Mouse (Mus musculus): Measurements from ENCODE around the gene Ccdc57. TPM values are rescaled to one million over a fixed set of nuclear protein-coding genes. Genes with fewer than 3 reads are reported as not detected.

Gene Ccdc57
- polyA plus RNA-seq, 1 experiment from 2014 or later = 7.0 TPM

GRCm38 (mm10) chr11:120902487-120903142 lies 30.1 kb downstream of the Ccdc57 start:
- Histone ChIP-seq H3K27ac (replicated peaks; ENCODE audit: low read depth, low read length) (no peak overlapping the region), H3K4me2 (ENCODE audit: low read length) (no peak overlapping the region)

GRCm38 (mm10) chr11:120901729-120902486 lies 30.8 kb downstream of the Ccdc57 start:
- Histone ChIP-seq H3K9me3 (ENCODE audit: control insufficient read depth, low read length) (no peaks in the 10 kb centered on the region), H3K27me3 (ENCODE audit: control insufficient read depth, insufficient read depth, low read length) (no peaks in the 10 kb centered on the region), H3K4me2 (ENCODE audit: low read length) (no peak overlapping the region), H3K4me3 (replicated peaks; ENCODE audit: low read depth, low read length) (no peak overlapping the region), H3K27ac (replicated peaks; ENCODE audit: low read depth, low read length) (no peak overlapping the region), H3K36me3 (ENCODE audit: control insufficient read depth, insufficient read depth, low read length) (peaks cover 25% of the 10 kb centered on the region), H3K4me1 (ENCODE audit: control insufficient read depth, insufficient read depth, low read length) (no peaks in the 10 kb centered on the region), H3K9ac (replicated peaks; ENCODE audit: low read length) (no peak overlapping the region)
- no peak for ATAC-seq (ENCODE audit: low FRiP score, low TSS enrichment)
- WGBS = 68% methylated on average over 21 of the region's 21 CpGs
- no peak for DNase-seq

More at GRCm38 (mm10) chr11:120902487-120903142, 30.1 kb downstream of the Ccdc57 start:
- no peak overlapping the region for H3K9ac ChIP-seq (replicated peaks; ENCODE audit: low read length)
- H3K27me3 ChIP-seq (ENCODE audit: control insufficient read depth, insufficient read depth, low read length) = no peaks in the 10 kb centered on the region
- no peaks in the 10 kb centered on the region for H3K9me3 ChIP-seq (ENCODE audit: control insufficient read depth, low read length)
- ATAC-seq (ENCODE audit: low FRiP score, low TSS enrichment) (no peak), DNase-seq (no peak)
- 51% methylated on average over 10 of the region's 10 CpGs for WGBS
- no peak overlapping the region for H3K4me3 ChIP-seq (replicated peaks; ENCODE audit: low read depth, low read length)
- peaks cover 22% of the 10 kb centered on the region for H3K36me3 ChIP-seq (ENCODE audit: control insufficient read depth, insufficient read depth, low read length)
- no peaks in the 10 kb centered on the region for H3K4me1 ChIP-seq (ENCODE audit: control insufficient read depth, insufficient read depth, low read length)

GRCm38 (mm10) chr11:120900276-120901244 lies 32.1 kb downstream of the Ccdc57 start:
- no peak overlapping the region for H3K27ac ChIP-seq (replicated peaks; ENCODE audit: low read depth, low read length)
- ATAC-seq (ENCODE audit: low FRiP score, low TSS enrichment) = no peak

GRCm38 (mm10) chr11:120898114-120898548 lies 34.5 kb downstream of the Ccdc57 start:
- Histone ChIP-seq H3K9ac (replicated peaks; ENCODE audit: low read length) (no peak overlapping the region), H3K27me3 (ENCODE audit: control insufficient read depth, insufficient read depth, low read length) (no peaks in the 10 kb centered on the region), H3K27ac (replicated peaks; ENCODE audit: low read depth, low read length) (no peak overlapping the region), H3K4me2 (ENCODE audit: low read length) (no peak overlapping the region), H3K4me1 (ENCODE audit: control insufficient read depth, insufficient read depth, low read length) (no peaks in the 10 kb centered on the region), H3K4me3 (replicated peaks; ENCODE audit: low read depth, low read length) (no peak overlapping the region), H3K9me3 (ENCODE audit: control insufficient read depth, low read length) (no peaks in the 10 kb centered on the region), H3K36me3 (ENCODE audit: control insufficient read depth, insufficient read depth, low read length) (peaks cover 52% of the 10 kb centered on the region)
- DNase-seq (no peak), ATAC-seq (ENCODE audit: low FRiP score, low TSS enrichment) (no peak)
- WGBS = 92% methylated on average over 6 of the region's 6 CpGs

More at GRCm38 (mm10) chr11:120900276-120901244, 32.1 kb downstream of the Ccdc57 start:
- no peak overlapping the region for H3K9ac ChIP-seq (replicated peaks; ENCODE audit: low read length)
- 92% methylated on average over 8 of the region's 8 CpGs for WGBS
- no peaks in the 10 kb centered on the region for H3K9me3 ChIP-seq (ENCODE audit: control insufficient read depth, low read length)
- H3K4me2 ChIP-seq (ENCODE audit: low read length) = no peak overlapping the region
- H3K27me3 ChIP-seq (ENCODE audit: control insufficient read depth, insufficient read depth, low read length) = no peaks in the 10 kb centered on the region
- H3K4me3 ChIP-seq (replicated peaks; ENCODE audit: low read depth, low read length) = no peak overlapping the region
- peaks cover 32% of the 10 kb centered on the region for H3K36me3 ChIP-seq (ENCODE audit: control insufficient read depth, insufficient read depth, low read length)
- DNase-seq = no peak
- H3K4me1 ChIP-seq (ENCODE audit: control insufficient read depth, insufficient read depth, low read length) = no peaks in the 10 kb centered on the region

GRCm38 (mm10) chr11:120895441-120895840 lies 37.2 kb downstream of the Ccdc57 start:
- WGBS = 91% methylated on average over 6 of the region's 6 CpGs
- Histone ChIP-seq H3K36me3 (ENCODE audit: control insufficient read depth, insufficient read depth, low read length) (peaks cover 38% of the 10 kb centered on the region), H3K9me3 (ENCODE audit: control insufficient read depth, low read length) (no peaks in the 10 kb centered on the region), H3K27me3 (ENCODE audit: control insufficient read depth, insufficient read depth, low read length) (no peaks in the 10 kb centered on the region), H3K9ac (replicated peaks; ENCODE audit: low read length) (no peak overlapping the region), H3K4me3 (replicated peaks; ENCODE audit: low read depth, low read length) (no peak overlapping the region), H3K4me2 (ENCODE audit: low read length) (no peak overlapping the region), H3K4me1 (ENCODE audit: control insufficient read depth, insufficient read depth, low read length) (no peaks in the 10 kb centered on the region), H3K27ac (replicated peaks; ENCODE audit: low read depth, low read length) (no peak overlapping the region)
- no peak for DNase-seq
- ATAC-seq (ENCODE audit: low FRiP score, low TSS enrichment) = no peak

GRCm38 (mm10) chr11:120894397-120894796 lies 38.3 kb downstream of the Ccdc57 start:
- H3K9me3 ChIP-seq (ENCODE audit: control insufficient read depth, low read length) = no peaks in the 10 kb centered on the region
- no peak overlapping the region for H3K27ac ChIP-seq (replicated peaks; ENCODE audit: low read depth, low read length)
- H3K36me3 ChIP-seq (ENCODE audit: control insufficient read depth, insufficient read depth, low read length) = peaks cover 43% of the 10 kb centered on the region
- WGBS = 88% methylated on average over 8 of the region's 8 CpGs
- no peak overlapping the region for H3K4me2 ChIP-seq (ENCODE audit: low read length)
- DNase-seq = no peak
- no peak overlapping the region for H3K4me3 ChIP-seq (replicated peaks; ENCODE audit: low read depth, low read length)
- H3K27me3 ChIP-seq (ENCODE audit: control insufficient read depth, insufficient read depth, low read length) = no peaks in the 10 kb centered on the region
- no peaks in the 10 kb centered on the region for H3K4me1 ChIP-seq (ENCODE audit: control insufficient read depth, insufficient read depth, low read length)
- no peak for ATAC-seq (ENCODE audit: low FRiP score, low TSS enrichment)
- H3K9ac ChIP-seq (replicated peaks; ENCODE audit: low read length) = no peak overlapping the region

- WGBS = 85% methylated on average over 3 of the region's 3 CpGs
- H3K9me3 ChIP-seq (ENCODE audit: control insufficient read depth, low read length) = no peaks in the 10 kb centered on the region
- no peak overlapping the region for H3K4me2 ChIP-seq (ENCODE audit: low read length)
- no peaks in the 10 kb centered on the region for H3K4me1 ChIP-seq (ENCODE audit: control insufficient read depth, insufficient read depth, low read length)
- peaks cover 35% of the 10 kb centered on the region for H3K36me3 ChIP-seq (ENCODE audit: control insufficient read depth, insufficient read depth, low read length)
- H3K27ac ChIP-seq (replicated peaks; ENCODE audit: low read depth, low read length) = no peak overlapping the region
- H3K4me3 ChIP-seq (replicated peaks; ENCODE audit: low read depth, low read length) = no peak overlapping the region
- ATAC-seq (ENCODE audit: low FRiP score, low TSS enrichment) (no peak), DNase-seq (no peak)
- no peak overlapping the region for H3K9ac ChIP-seq (replicated peaks; ENCODE audit: low read length)
- H3K27me3 ChIP-seq (ENCODE audit: control insufficient read depth, insufficient read depth, low read length) = no peaks in the 10 kb centered on the region
Measured at GRCm38 (mm10) chr11:120889216-120889615, 43.5 kb downstream of the Ccdc57 start.

GRCm38 (mm10) chr11:120888718-120889117 lies 44.0 kb downstream of the Ccdc57 start:
- DNase-seq (no peak), ATAC-seq (ENCODE audit: low FRiP score, low TSS enrichment) (no peak)
- H3K9ac ChIP-seq (replicated peaks; ENCODE audit: low read length) = no peak overlapping the region
- H3K4me1 ChIP-seq (ENCODE audit: control insufficient read depth, insufficient read depth, low read length) = no peaks in the 10 kb centered on the region
- no peak overlapping the region for H3K4me3 ChIP-seq (replicated peaks; ENCODE audit: low read depth, low read length)
- WGBS = 92% methylated on average over 5 of the region's 5 CpGs
- no peak overlapping the region for H3K27ac ChIP-seq (replicated peaks; ENCODE audit: low read depth, low read length)
- H3K36me3 ChIP-seq (ENCODE audit: control insufficient read depth, insufficient read depth, low read length) = peaks cover 35% of the 10 kb centered on the region
- no peaks in the 10 kb centered on the region for H3K27me3 ChIP-seq (ENCODE audit: control insufficient read depth, insufficient read depth, low read length)
- H3K4me2 ChIP-seq (ENCODE audit: low read length) = no peak overlapping the region
- H3K9me3 ChIP-seq (ENCODE audit: control insufficient read depth, low read length) = no peaks in the 10 kb centered on the region
